Mouse (Mus musculus): ENCODE measurements around the gene Pik3r1. TPM values are rescaled to one million over a fixed set of nuclear protein-coding genes. Genes with fewer than 3 reads are reported as not detected.

Pik3r1 gene
- total and polyA plus RNA-seq, 3 experiments: 23.7 to 132 (median 111) TPM

GRCm38 (mm10) chr13:101678036-101678435 lies 90.0 kb downstream of the Pik3r1 start:
- H3K36me3 ChIP-seq (ENCODE audit: control insufficient read depth, insufficient read depth, low read length): no peaks in the 10 kb centered on the region; the same call in 1 of the 2 replicates
- H3K4me3 ChIP-seq: no peak overlapping the region
- H3K79me2 ChIP-seq (replicated peaks; ENCODE audit: control insufficient read depth, insufficient read depth, low read length): no peaks in the 10 kb centered on the region
- H3K27ac ChIP-seq: no peak overlapping the region
- no peaks in the 10 kb centered on the region for H3K4me1 ChIP-seq (ENCODE audit: control insufficient read depth, insufficient read depth, low read length)
- intact Hi-C loops (cut with DNase I): no loop called here
- H3K9ac ChIP-seq (ENCODE audit: low read depth, low read length): no peak overlapping the region
- H3K27me3 ChIP-seq (ENCODE audit: control insufficient read depth, insufficient read depth, low read length): no peaks in the 10 kb centered on the region
- DNase-seq: no peak
- WGBS: 90% methylated on average over 4 of the region's 4 CpGs
- TF ChIP-seq EP300 (IDR thresholded peaks at IDR 0.05; ENCODE audit: insufficient read depth, low read depth, low read length): no peak
- TF ChIP-seq CTCF (IDR thresholded peaks at IDR 0.05): no peak
- TF ChIP-seq POLR2A (IDR thresholded peaks at IDR 0.05; ENCODE audit: insufficient read depth, low read depth, low read length): no peak

- H3K4me1 ChIP-seq (ENCODE audit: control insufficient read depth, insufficient read depth, low read length): no peaks in the 10 kb centered on the region
- H3K79me2 ChIP-seq (replicated peaks; ENCODE audit: control insufficient read depth, insufficient read depth, low read length): no peaks in the 10 kb centered on the region
- no peaks in the 10 kb centered on the region for H3K36me3 ChIP-seq (ENCODE audit: control insufficient read depth, insufficient read depth, low read length)
- H3K4me3 ChIP-seq: no peak overlapping the region
- no peaks in the 10 kb centered on the region for H3K27me3 ChIP-seq (ENCODE audit: control insufficient read depth, insufficient read depth, low read length)
- H3K9ac ChIP-seq (ENCODE audit: low read depth, low read length): no peak overlapping the region
- intact Hi-C loops (cut with DNase I): no loop called here
- H3K27ac ChIP-seq: no peak overlapping the region
- 60% methylated on average over 3 of the region's 3 CpGs for WGBS
- DNase-seq: no peak
- TF ChIP-seq CTCF (IDR thresholded peaks at IDR 0.05) (no peak), EP300 (IDR thresholded peaks at IDR 0.05; ENCODE audit: insufficient read depth, low read depth, low read length) (no peak)
Measured at GRCm38 (mm10) chr13:101673876-101674275, 94.1 kb downstream of the Pik3r1 start.

GRCm38 (mm10) chr13:101668859-101669258 lies 99.2 kb downstream of the Pik3r1 start:
- H3K9ac ChIP-seq (ENCODE audit: low read depth, low read length): no peak overlapping the region
- WGBS: 31% methylated on average over 3 of the region's 3 CpGs
- no peak overlapping the region for H3K27ac ChIP-seq
- no peaks in the 10 kb centered on the region for H3K27me3 ChIP-seq (ENCODE audit: control insufficient read depth, insufficient read depth, low read length)
- TF ChIP-seq CTCF (IDR thresholded peaks at IDR 0.05) (no peak), EP300 (IDR thresholded peaks at IDR 0.05; ENCODE audit: insufficient read depth, low read depth, low read length) (no peak), POLR2A (IDR thresholded peaks at IDR 0.05; ENCODE audit: insufficient read depth, low read depth, low read length) (no peak)
- H3K79me2 ChIP-seq (replicated peaks; ENCODE audit: control insufficient read depth, insufficient read depth, low read length): no peaks in the 10 kb centered on the region
- intact Hi-C loops (cut with DNase I): no loop called here
- H3K4me1 ChIP-seq (ENCODE audit: control insufficient read depth, insufficient read depth, low read length): 0 out of 2 replicates have a peak, but pooled peaks cover 2% of the 10 kb centered on the region
- no peak for DNase-seq
- H3K36me3 ChIP-seq (ENCODE audit: control insufficient read depth, insufficient read depth, low read length): no peaks in the 10 kb centered on the region
- H3K4me3 ChIP-seq: no peak overlapping the region

GRCm38 (mm10) chr13:101664010-101664409 lies 104.0 kb downstream of the Pik3r1 start:
- Histone ChIP-seq H3K36me3 (ENCODE audit: control insufficient read depth, insufficient read depth, low read length) (no peaks in the 10 kb centered on the region), H3K4me1 (ENCODE audit: control insufficient read depth, insufficient read depth, low read length) (0 out of 2 replicates have a peak, but pooled peaks cover 3% of the 10 kb centered on the region), H3K27ac (no peak overlapping the region), H3K4me3 (no peak overlapping the region), H3K27me3 (ENCODE audit: control insufficient read depth, insufficient read depth, low read length) (no peaks in the 10 kb centered on the region), H3K9ac (ENCODE audit: low read depth, low read length) (no peak overlapping the region), H3K79me2 (replicated peaks; ENCODE audit: control insufficient read depth, insufficient read depth, low read length) (no peaks in the 10 kb centered on the region)
- DNase-seq: peak in 1 of 2 experiments; percentile 30
- WGBS: 64% methylated on average over 5 of the region's 5 CpGs
- intact Hi-C loops (cut with DNase I): no loop called here
- TF ChIP-seq POLR2A (IDR thresholded peaks at IDR 0.05; ENCODE audit: insufficient read depth, low read depth, low read length) (no peak), EP300 (IDR thresholded peaks at IDR 0.05; ENCODE audit: insufficient read depth, low read depth, low read length) (no peak), CTCF (IDR thresholded peaks at IDR 0.05) (no peak)

GRCm38 (mm10) chr13:101662900-101663299 lies 105.1 kb downstream of the Pik3r1 start:
- no peak for DNase-seq
- H3K79me2 ChIP-seq (replicated peaks; ENCODE audit: control insufficient read depth, insufficient read depth, low read length): no peaks in the 10 kb centered on the region
- TF ChIP-seq CTCF (IDR thresholded peaks at IDR 0.05): no peak
- no peak for TF ChIP-seq POLR2A (IDR thresholded peaks at IDR 0.05; ENCODE audit: insufficient read depth, low read depth, low read length)
- no peak for TF ChIP-seq EP300 (IDR thresholded peaks at IDR 0.05; ENCODE audit: insufficient read depth, low read depth, low read length)
- 44% methylated on average over 1 of the region's 1 CpGs for WGBS
- no peak overlapping the region for H3K9ac ChIP-seq (ENCODE audit: low read depth, low read length)
- no peaks in the 10 kb centered on the region for H3K27me3 ChIP-seq (ENCODE audit: control insufficient read depth, insufficient read depth, low read length)
- intact Hi-C loops (cut with DNase I): no loop called here
- no peak overlapping the region for H3K27ac ChIP-seq
- 0 out of 2 replicates have a peak, but pooled peaks cover 3% of the 10 kb centered on the region for H3K4me1 ChIP-seq (ENCODE audit: control insufficient read depth, insufficient read depth, low read length)
- H3K4me3 ChIP-seq: no peak overlapping the region
- no peaks in the 10 kb centered on the region for H3K36me3 ChIP-seq (ENCODE audit: control insufficient read depth, insufficient read depth, low read length)

GRCm38 (mm10) chr13:101661567-101661966 lies 106.5 kb downstream of the Pik3r1 start:
- no peak overlapping the region for H3K27ac ChIP-seq
- WGBS: 75% methylated on average over 6 of the region's 6 CpGs
- no peak for DNase-seq
- no peaks in the 10 kb centered on the region for H3K36me3 ChIP-seq (ENCODE audit: control insufficient read depth, insufficient read depth, low read length)
- intact Hi-C loops (cut with DNase I): no loop called here
- no peak for TF ChIP-seq EP300 (IDR thresholded peaks at IDR 0.05; ENCODE audit: insufficient read depth, low read depth, low read length)
- TF ChIP-seq POLR2A (IDR thresholded peaks at IDR 0.05; ENCODE audit: insufficient read depth, low read depth, low read length): no peak
- no peak for TF ChIP-seq CTCF (IDR thresholded peaks at IDR 0.05)
- H3K9ac ChIP-seq (ENCODE audit: low read depth, low read length): no peak overlapping the region
- H3K79me2 ChIP-seq (replicated peaks; ENCODE audit: control insufficient read depth, insufficient read depth, low read length): no peaks in the 10 kb centered on the region
- H3K4me1 ChIP-seq (ENCODE audit: control insufficient read depth, insufficient read depth, low read length): 0 out of 2 replicates have a peak, but pooled peaks cover 3% of the 10 kb centered on the region
- no peak overlapping the region for H3K4me3 ChIP-seq
- no peaks in the 10 kb centered on the region for H3K27me3 ChIP-seq (ENCODE audit: control insufficient read depth, insufficient read depth, low read length)

All from heart, adult 2 months (tissue).